Mouse (Mus musculus) bone marrow, adult 2 months (tissue): ENCODE measurements around the gene Stim1.

Experiments used
- CTCF ChIP-seq: fragments of 200-500 bp; IDR thresholded peaks from 2 replicates; pipeline ENCODE4 v1.5.1; 2011; ENCODE audit warnings: low read length, control low read depth; ENCODE audit not compliant: control insufficient read depth, insufficient read depth
- POLR2A ChIP-seq: fragments of 200-500 bp; IDR thresholded peaks from 2 replicates; pipeline ENCODE4 v1.6.1; 2011; ENCODE audit warnings: low read depth, mild to moderate bottlenecking, control low read depth, low read length, borderline replicate concordance; ENCODE audit not compliant: control insufficient read depth

DNA sequence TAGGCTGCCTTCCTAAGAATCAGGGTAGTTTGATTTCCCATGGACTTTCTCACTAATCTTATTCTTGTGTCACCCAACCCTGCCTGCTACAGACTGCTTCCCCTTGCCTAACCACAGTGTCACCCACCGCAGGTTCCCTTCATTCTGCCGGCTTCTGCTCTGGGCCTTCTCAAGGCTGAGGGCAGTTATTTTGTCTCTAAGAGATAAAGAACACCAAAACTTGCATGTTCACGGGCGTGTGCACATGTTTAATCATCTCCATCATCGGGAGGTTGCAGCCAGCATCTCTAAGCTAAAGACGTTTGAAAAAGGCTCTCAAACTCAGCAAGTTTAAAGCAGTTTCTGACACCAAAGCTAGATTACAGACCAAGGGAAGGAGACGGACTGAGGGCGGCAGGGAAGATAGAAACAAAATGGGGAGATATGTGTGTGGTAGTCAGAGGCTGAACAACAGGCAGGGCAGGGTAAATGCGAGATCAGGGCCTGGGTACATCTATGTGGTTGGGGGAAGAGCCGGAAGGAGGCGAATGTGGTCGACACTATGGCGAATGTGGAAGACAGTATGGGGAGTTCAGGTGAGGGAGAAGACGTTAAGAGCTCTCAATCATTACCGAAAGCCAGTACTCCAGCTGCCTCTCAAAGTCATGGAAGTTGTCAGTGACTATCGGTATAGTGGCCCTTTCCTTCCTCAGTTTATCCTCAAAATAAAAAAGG is 18.8 kb upstream of the Stim1 start:
- TF ChIP-seq POLR2A (no peak), CTCF (no peak)
